Mouse (Mus musculus) cerebellum, postnatal 4 days (tissue): ENCODE measurements around the gene Mapk3.

Experiments used
- DNase-seq, 2 experiments: peaks; one replicate each; pipeline ENCODE4 v3.0.0; 2022; ENCODE audit warnings: low spot score in 2 of 2, mixed read lengths in 1 of 2

Mapk3 gene

GRCm38 (mm10) chr7:126782693-126783092 lies 23.3 kb downstream of the Mapk3 start:
- DNase-seq: no peak

GRCm38 (mm10) chr7:126784469-126784868 lies 25.1 kb downstream of the Mapk3 start:
- DNase-seq: no peak

GRCm38 (mm10) chr7:126785056-126785455 lies 25.7 kb downstream of the Mapk3 start:
- DNase-seq: no peak

- DNase-seq: no peak
These were observed 26.7 kb downstream of the Mapk3 start for GRCm38 (mm10) chr7:126786142-126786541.

GRCm38 (mm10) chr7:126789141-126789540 lies 29.7 kb downstream of the Mapk3 start:
- DNase-seq: no peak

- DNase-seq: peak; percentile 92 to 96
These were observed 32.7 kb downstream of the Mapk3 start, which contains the start of gene Ppp4c for GRCm38 (mm10) chr7:126791851-126792720. TSS of gene Ppp4c (minus strand) at chr7:126792496.

GRCm38 (mm10) chr7:126792721-126793443 lies 33.5 kb downstream of the Mapk3 start:
- DNase-seq: no peak

- no peak for DNase-seq
These were observed 34.3 kb downstream of the Mapk3 start for GRCm38 (mm10) chr7:126793456-126794270.

- DNase-seq: no peak
These were observed 34.8 kb downstream of the Mapk3 start for GRCm38 (mm10) chr7:126794271-126794605.

GRCm38 (mm10) chr7:126795387-126796317 lies 36.3 kb downstream of the Mapk3 start:
- no peak for DNase-seq

- peak in 1 of 2 experiments; percentile 69 for DNase-seq
These were observed 37.0 kb downstream of the Mapk3 start for GRCm38 (mm10) chr7:126796350-126796932.

- peak in 1 of 2 experiments; percentile 63 for DNase-seq
These were observed 38.2 kb downstream of the Mapk3 start, which contains the start of gene Fam57b for GRCm38 (mm10) chr7:126797411-126798126. TSS of gene Fam57b (plus strand) at chr7:126797668.

- no peak for DNase-seq
These were observed 39.0 kb downstream of the Mapk3 start for GRCm38 (mm10) chr7:126798127-126799049.

- peak; percentile 90 to 95 for DNase-seq
These were observed 39.7 kb downstream of the Mapk3 start for GRCm38 (mm10) chr7:126799050-126799467.

GRCm38 (mm10) chr7:126799468-126800268 lies 40.3 kb downstream of the Mapk3 start:
- peak in 1 of 2 experiments; percentile 77 for DNase-seq

- no peak for DNase-seq
These were observed 41.1 kb downstream of the Mapk3 start for GRCm38 (mm10) chr7:126800269-126801056.

- no peak for DNase-seq
These were observed 41.6 kb downstream of the Mapk3 start for GRCm38 (mm10) chr7:126801057-126801422.
